Mouse (Mus musculus) adrenal gland, postnatal 14 days (tissue): ENCODE measurements around the gene Egflam. TPM values are rescaled to one million over a fixed set of nuclear protein-coding genes. Genes with fewer than 3 reads are reported as not detected.

ENCODE experiments used
- DNase-seq: peaks from one replicate; pipeline ENCODE4 v3.0.0; 2021; ENCODE audit warnings: mixed read lengths
- total RNA-seq: library from RNA; stranded (reverse); gene quantifications from 2 replicates; pipeline ENCODE4 v1.2.3, GENCODE M21; 2021

The Egflam gene
- total RNA-seq, 1 experiment from 2014 or later, result 6.3 TPM

- no peak for DNase-seq
These were observed 181.0 kb downstream of the Egflam start for GRCm38 (mm10) chr15:7217273-7217598.

- no peak for DNase-seq
These were observed 181.5 kb downstream of the Egflam start for GRCm38 (mm10) chr15:7216581-7217272.

- no peak for DNase-seq
These were observed 182.3 kb downstream of the Egflam start for GRCm38 (mm10) chr15:7215845-7216244.

- peak; percentile 81 for DNase-seq
These were observed 184.5 kb downstream of the Egflam start for GRCm38 (mm10) chr15:7213683-7214082.

- DNase-seq, result peak; percentile 23
These were observed 190.0 kb downstream of the Egflam start for GRCm38 (mm10) chr15:7208180-7208579.

- no peak for DNase-seq
These were observed 190.9 kb downstream of the Egflam start for GRCm38 (mm10) chr15:7207292-7207691.

GRCm38 (mm10) chr15:7206110-7206509 lies 192.1 kb downstream of the Egflam start:
- no peak for DNase-seq

- DNase-seq, result no peak
These were observed 193.3 kb downstream of the Egflam start for GRCm38 (mm10) chr15:7204917-7205316.

GRCm38 (mm10) chr15:7203606-7204330 lies 194.4 kb downstream of the Egflam start:
- peak; percentile 72 for DNase-seq

GRCm38 (mm10) chr15:7202981-7203380 lies 195.2 kb downstream of the Egflam start:
- DNase-seq, result no peak

GRCm38 (mm10) chr15:7201421-7202380 lies 196.5 kb downstream of the Egflam start:
- DNase-seq, result peak; percentile 24

GRCm38 (mm10) chr15:7200286-7200685 lies 197.9 kb downstream of the Egflam start:
- no peak for DNase-seq

GRCm38 (mm10) chr15:7198816-7199215 lies 199.4 kb downstream of the Egflam start:
- DNase-seq, result peak; percentile 16

- DNase-seq, result no peak
These were observed 200.3 kb downstream of the Egflam start for GRCm38 (mm10) chr15:7197652-7198445.

- DNase-seq, result no peak
These were observed 203.4 kb downstream of the Egflam start for GRCm38 (mm10) chr15:7194748-7195221.

- no peak for DNase-seq
These were observed 204.0 kb downstream of the Egflam start for GRCm38 (mm10) chr15:7194147-7194720.

- no peak for DNase-seq
These were observed 205.6 kb downstream of the Egflam start for GRCm38 (mm10) chr15:7192582-7192981.

GRCm38 (mm10) chr15:7191074-7191473 lies 207.1 kb downstream of the Egflam start:
- no peak for DNase-seq

- no peak for DNase-seq
These were observed 208.3 kb downstream of the Egflam start for GRCm38 (mm10) chr15:7189678-7190454.

- no peak for DNase-seq
These were observed 210.5 kb downstream of the Egflam start for GRCm38 (mm10) chr15:7187682-7188081.
